Mouse (Mus musculus): ENCODE results near the gene Asb11.

Gene Asb11

GRCm38 (mm10) chrX:164436709-164437108 is at the start of gene Asb11:
TSS of gene Asb11 (plus strand) at chrX:164436994.
- in situ Hi-C loops (cut with MboI, MseI): loop anchor here (10.0 kb wide), 1 partner anchor 548 kb away; the partner anchor contains the start of genes Fancb and Mospd2

- in situ Hi-C loops (cut with MboI, MseI): no loop called here
Observed at GRCm38 (mm10) chrX:164394091-164394490, 42.7 kb upstream of the Asb11 start.

- in situ Hi-C loops (cut with MboI, MseI): no loop called here
Observed at GRCm38 (mm10) chrX:164398456-164398855, 38.3 kb upstream of the Asb11 start.

- in situ Hi-C loops (cut with MboI, MseI): no loop called here
Observed at GRCm38 (mm10) chrX:164405080-164405649, 31.6 kb upstream of the Asb11 start.

- in situ Hi-C loops (cut with MboI, MseI): no loop called here
Observed at GRCm38 (mm10) chrX:164406133-164407022, 30.4 kb upstream of the Asb11 start.

GRCm38 (mm10) chrX:164408301-164408927 is 28.4 kb upstream of the Asb11 start:
- in situ Hi-C loops (cut with MboI, MseI): no loop called here

GRCm38 (mm10) chrX:164410562-164410961 is 26.2 kb upstream of the Asb11 start:
- in situ Hi-C loops (cut with MboI, MseI): no loop called here

- in situ Hi-C loops (cut with MboI, MseI): no loop called here
Observed at GRCm38 (mm10) chrX:164416803-164417202, 20.0 kb upstream of the Asb11 start.

GRCm38 (mm10) chrX:164418008-164418407 is 18.8 kb upstream of the Asb11 start:
- in situ Hi-C loops (cut with MboI, MseI): no loop called here

GRCm38 (mm10) chrX:164419471-164419939 is 17.3 kb upstream of the Asb11 start, which contains the start of gene Piga:
TSS of gene Piga (plus strand) at chrX:164419787.
- in situ Hi-C loops (cut with MboI, MseI): no loop called here

- in situ Hi-C loops (cut with MboI, MseI): loop anchor here (10.0 kb wide), 1 partner anchor 485 kb away; no protein-coding TSS in a partner anchor
Observed at GRCm38 (mm10) chrX:164419955-164420354, 16.8 kb upstream of the Asb11 start.

GRCm38 (mm10) chrX:164420518-164420917 is 16.3 kb upstream of the Asb11 start:
- in situ Hi-C loops (cut with MboI, MseI): loop anchor here (10.0 kb wide), 1 partner anchor 486 kb away; no protein-coding TSS in a partner anchor

- in situ Hi-C loops (cut with MboI, MseI): loop anchor here (10.0 kb wide), 1 partner anchor 490 kb away; no protein-coding TSS in a partner anchor
Observed at GRCm38 (mm10) chrX:164424821-164425220, 12.0 kb upstream of the Asb11 start.

GRCm38 (mm10) chrX:164427295-164427694 is 9.5 kb upstream of the Asb11 start:
- in situ Hi-C loops (cut with MboI, MseI): loop anchor here (10.0 kb wide), 1 partner anchor 492 kb away; no protein-coding TSS in a partner anchor

GRCm38 (mm10) chrX:164428224-164428623 is 8.6 kb upstream of the Asb11 start:
- in situ Hi-C loops (cut with MboI, MseI): loop anchor here (10.0 kb wide), 1 partner anchor 493 kb away; no protein-coding TSS in a partner anchor

- in situ Hi-C loops (cut with MboI, MseI): loop anchor here (10.0 kb wide), 1 partner anchor 554 kb away; the partner anchor contains the start of genes Fancb and Mospd2
Observed at GRCm38 (mm10) chrX:164430621-164431020, 6.2 kb upstream of the Asb11 start.

- in situ Hi-C loops (cut with MboI, MseI): loop anchor here (10.0 kb wide), 1 partner anchor 554 kb away; the partner anchor contains the start of genes Fancb and Mospd2
Observed at GRCm38 (mm10) chrX:164431133-164431532, 5.7 kb upstream of the Asb11 start.

GRCm38 (mm10) chrX:164431541-164431940 is 5.3 kb upstream of the Asb11 start:
- in situ Hi-C loops (cut with MboI, MseI): loop anchor here (10.0 kb wide), 1 partner anchor 553 kb away; the partner anchor contains the start of genes Fancb and Mospd2

- in situ Hi-C loops (cut with MboI, MseI): loop anchor here (10.0 kb wide), 1 partner anchor 552 kb away; the partner anchor contains the start of genes Fancb and Mospd2
Observed at GRCm38 (mm10) chrX:164432682-164433081, 4.1 kb upstream of the Asb11 start.

GRCm38 (mm10) chrX:164439462-164439861 is 2.7 kb downstream of the Asb11 start:
- in situ Hi-C loops (cut with MboI, MseI): loop anchor here (10.0 kb wide), 1 partner anchor 545 kb away; the partner anchor contains the start of genes Fancb and Mospd2

- in situ Hi-C loops (cut with MboI, MseI): loop anchor here (10.0 kb wide), 1 partner anchor 255 kb away; no protein-coding TSS in a partner anchor
Observed at GRCm38 (mm10) chrX:164440140-164440539, 3.3 kb downstream of the Asb11 start.
